Mouse (Mus musculus) heart, embryonic 11.5 days (tissue): Measurements from ENCODE around the gene Uqcrh. TPM values are rescaled to one million over a fixed set of nuclear protein-coding genes. Genes with fewer than 3 reads are reported as not detected.

Source experiments
- ATAC-seq: fragments of 200-750 bp; cut with Nextera tagmentation; replicated peaks from 2 replicates; pipeline ENCODE4 v1.8.0; 2017; ENCODE audit warnings: moderate library complexity; ENCODE audit not compliant: insufficient number of reproducible peaks, low FRiP score, low TSS enrichment
- H3K27ac ChIP-seq: fragments of 300-500 bp; sonication (generic); 2 replicates; pipeline ENCODE4 v1.5.1; 2014; ENCODE audit warnings: mild to moderate bottlenecking, low read depth, low read length
- H3K27me3 ChIP-seq: fragments of 300-500 bp; sonication (generic); 2 replicates; pipeline ENCODE4 v1.6.1; 2014; ENCODE audit warnings: mild to moderate bottlenecking, low read length, mixed read lengths; ENCODE audit not compliant: control insufficient read depth, insufficient read depth
- H3K36me3 ChIP-seq: fragments of 300-500 bp; sonication (generic); 2 replicates; pipeline ENCODE4 v1.6.1; 2014; ENCODE audit warnings: mild to moderate bottlenecking, low read length, moderate library complexity, mixed read lengths; ENCODE audit not compliant: control insufficient read depth, insufficient read depth
- H3K4me1 ChIP-seq: fragments of 300-500 bp; sonication (generic); 2 replicates; pipeline ENCODE4 v1.6.1; 2014; ENCODE audit warnings: low read length; ENCODE audit not compliant: control insufficient read depth, insufficient read depth
- H3K4me2 ChIP-seq: fragments of 300-500 bp; sonication (generic); 2 replicates; pipeline ENCODE4 v1.6.1; 2014; ENCODE audit warnings: mild to moderate bottlenecking, moderate library complexity
- H3K4me3 ChIP-seq: fragments of 300-500 bp; sonication (generic); 2 replicates; pipeline ENCODE4 v1.5.1; 2014; ENCODE audit warnings: low read depth, low read length
- H3K9ac ChIP-seq: fragments of 300-500 bp; sonication (generic); 2 replicates; pipeline ENCODE4 v1.6.1; 2014; ENCODE audit warnings: mild to moderate bottlenecking, low read depth, low read length, moderate library complexity
- H3K9me3 ChIP-seq: fragments of 300-500 bp; sonication (generic); replicated peaks from 2 replicates; pipeline ENCODE4 v1.6.1; 2016; ENCODE audit warnings: low read length; ENCODE audit not compliant: control insufficient read depth
- WGBS: fragments of 180-500 bp; shearing (Covaris S2); extraction: QIAGEN DNeasy Blood & Tissue Kit; methylation state at CpG from one replicate; pipeline ENCODE4 v1.1.7; 2014; ENCODE audit not compliant: insufficient replicate concordance; 5-methylcytosine and 5-hydroxymethylcytosine counted together
- polyA plus RNA-seq: library from polyadenylated mRNA; unstranded; fragments of >200 nt; fragmentation: Nextera tagmentation; extraction: Ambion mirVana; gene quantifications from 2 replicates; pipeline ENCODE4 v1.2.1, GENCODE M21; 2014

Uqcrh gene
- 941 and 954 TPM in 2 replicates for polyA plus RNA-seq

GRCm38 (mm10) chr4:116074861-116075620 is at the start of gene Uqcrh, which contains the start of gene Lrrc41:
TSS of gene Uqcrh (minus strand) at chr4:116075071.
TSS of gene Lrrc41 (plus strand) at chr4:116075269.
- under 1% methylated on average over 54 of the region's 55 CpGs for WGBS
- H3K9me3 ChIP-seq = no peaks in the 10 kb centered on the region
- peak within 1 kb of the TSS; percentile 85 for H3K4me2 ChIP-seq
- H3K27ac ChIP-seq = peak within 1 kb of the TSS; percentile 98
- no peaks in the 10 kb centered on the region for H3K27me3 ChIP-seq
- ATAC-seq = peak; percentile 85
- peaks cover 1% of the 10 kb centered on the region; the same call in 1 of the 2 replicates for H3K36me3 ChIP-seq
- H3K4me3 ChIP-seq = peak within 1 kb of the TSS; percentile 97
- H3K4me1 ChIP-seq = peaks cover 24% of the 10 kb centered on the region
- H3K9ac ChIP-seq = peak within 1 kb of the TSS; percentile 100

DNA sequence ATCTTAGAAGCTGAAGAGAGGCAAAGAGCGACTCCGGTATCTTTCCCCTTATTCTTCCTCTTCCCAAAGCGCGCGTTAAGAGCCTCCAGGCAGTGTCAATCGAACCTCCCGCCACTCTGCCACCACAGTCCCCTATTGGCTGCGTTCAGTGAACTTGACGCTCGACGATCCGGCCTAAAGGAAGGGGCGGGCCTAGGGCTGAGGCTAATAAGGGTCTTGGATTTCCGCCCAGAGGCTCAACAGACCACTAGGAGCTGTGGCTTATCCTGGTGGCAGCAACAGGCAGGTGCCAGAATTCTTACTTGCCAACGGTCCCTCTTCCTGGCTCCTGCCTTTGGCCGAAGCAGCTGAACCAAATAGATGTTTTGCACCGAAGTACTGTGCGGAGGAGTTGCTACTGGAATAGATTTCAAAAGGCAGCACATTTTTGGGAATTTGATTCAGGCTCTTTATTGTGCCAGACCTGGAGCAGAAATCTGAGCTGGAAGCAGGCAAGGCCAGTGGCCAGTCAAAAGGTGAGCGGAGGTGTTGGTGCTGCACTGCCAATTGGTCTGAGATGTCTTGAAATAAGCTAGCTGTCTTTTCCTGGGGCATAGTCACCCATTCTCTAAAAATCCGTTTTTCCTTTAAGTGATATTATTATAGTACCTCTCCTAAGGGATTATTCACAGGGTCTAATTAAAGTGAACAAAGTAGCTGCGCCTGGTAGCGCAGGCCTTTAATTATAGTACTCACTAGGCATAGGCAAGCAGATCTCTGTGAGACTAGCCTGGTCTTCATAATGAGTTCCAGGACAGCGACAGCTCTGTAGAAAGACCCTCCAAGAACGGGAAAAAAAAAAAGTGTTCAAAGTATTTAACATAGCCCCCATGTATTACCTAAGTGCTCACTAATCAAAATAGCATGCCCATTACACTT is 49.0 kb upstream of the Uqcrh start, which contains the start of the genes Rad54l and Pomgnt1:
Rad54l (minus strand) TSS at position 89 of the 918 bp plus-strand sequence.
Pomgnt1 (plus strand) TSS at position 239 of the 918 bp plus-strand sequence.
- no peaks in the 10 kb centered on the region for H3K27me3 ChIP-seq
- peak within 1 kb of the TSS; percentile 71; the same call in 1 of the 2 replicates for H3K27ac ChIP-seq
- peak within 1 kb of the TSS; percentile 71 for H3K9ac ChIP-seq
- WGBS = 8% methylated on average over 24 of the region's 24 CpGs
- peak; percentile 92 for ATAC-seq
- H3K9me3 ChIP-seq = no peaks in the 10 kb centered on the region
- peak within 1 kb of the TSS; percentile 80 for H3K4me2 ChIP-seq
- H3K4me1 ChIP-seq = 0 out of 2 replicates have a peak, but pooled peaks cover 5% of the 10 kb centered on the region
- H3K36me3 ChIP-seq = no peaks in the 10 kb centered on the region
- peak within 1 kb of the TSS; percentile 65 for H3K4me3 ChIP-seq

DNA sequence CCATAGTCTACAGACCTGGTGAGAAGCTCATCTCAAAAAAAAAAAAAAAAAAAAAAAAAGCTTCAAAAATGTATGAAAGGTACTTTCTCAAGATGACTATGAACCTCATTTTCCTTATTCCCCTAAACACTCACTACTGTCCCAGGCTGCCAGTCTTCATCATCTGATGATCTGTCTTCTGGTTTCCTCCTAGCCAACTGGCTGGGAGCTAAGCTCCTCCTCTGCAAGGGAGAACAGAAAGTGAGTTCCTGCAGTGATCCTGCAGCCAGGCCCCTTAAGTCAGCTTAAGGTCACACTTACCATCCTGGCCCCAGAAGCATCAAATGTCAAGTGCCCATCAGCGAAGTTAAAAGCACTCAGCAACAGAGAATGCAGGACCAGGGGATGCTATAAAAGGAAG is 47.9 kb upstream of the Uqcrh start:
- Histone ChIP-seq H3K27me3 (no peaks in the 10 kb centered on the region), H3K9ac (peak overlapping the region; percentile 70), H3K4me3 (peak overlapping the region; percentile 65), H3K4me1 (0 out of 2 replicates have a peak, but pooled peaks cover 5% of the 10 kb centered on the region), H3K4me2 (peak overlapping the region; percentile 80), H3K9me3 (no peaks in the 10 kb centered on the region), H3K36me3 (no peaks in the 10 kb centered on the region), H3K27ac (no peak overlapping the region)
- WGBS = 0% methylated on average over 1 of the region's 1 CpGs
- no peak for ATAC-seq

DNA sequence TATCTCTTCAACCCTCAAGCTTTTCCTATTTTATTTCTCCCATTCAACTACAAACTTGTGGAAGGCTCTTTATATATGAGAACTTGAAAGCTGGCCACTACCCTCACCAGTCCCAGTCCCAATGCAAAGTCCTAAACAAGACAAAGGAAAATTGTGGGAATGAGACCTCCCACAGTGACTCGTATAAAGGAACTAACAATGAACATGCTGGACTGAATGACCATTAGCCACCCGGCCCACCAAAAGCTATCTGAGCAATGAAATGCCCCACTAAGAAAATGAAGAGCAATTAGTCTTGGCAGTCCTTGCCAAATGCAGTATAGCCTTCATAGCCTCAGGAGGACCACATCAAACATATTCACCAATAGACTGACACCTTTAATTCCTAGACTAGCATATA is 36.6 kb upstream of the Uqcrh start:
- no peak overlapping the region for H3K9ac ChIP-seq
- H3K9me3 ChIP-seq = no peaks in the 10 kb centered on the region
- no peaks in the 10 kb centered on the region for H3K4me1 ChIP-seq
- H3K27me3 ChIP-seq = no peaks in the 10 kb centered on the region
- no peak for ATAC-seq
- H3K4me2 ChIP-seq = no peak overlapping the region
- H3K27ac ChIP-seq = no peak overlapping the region
- 83% methylated on average over 2 of the region's 2 CpGs for WGBS
- H3K36me3 ChIP-seq = no peaks in the 10 kb centered on the region; the same call in 1 of the 2 replicates
- H3K4me3 ChIP-seq = no peak overlapping the region

DNA sequence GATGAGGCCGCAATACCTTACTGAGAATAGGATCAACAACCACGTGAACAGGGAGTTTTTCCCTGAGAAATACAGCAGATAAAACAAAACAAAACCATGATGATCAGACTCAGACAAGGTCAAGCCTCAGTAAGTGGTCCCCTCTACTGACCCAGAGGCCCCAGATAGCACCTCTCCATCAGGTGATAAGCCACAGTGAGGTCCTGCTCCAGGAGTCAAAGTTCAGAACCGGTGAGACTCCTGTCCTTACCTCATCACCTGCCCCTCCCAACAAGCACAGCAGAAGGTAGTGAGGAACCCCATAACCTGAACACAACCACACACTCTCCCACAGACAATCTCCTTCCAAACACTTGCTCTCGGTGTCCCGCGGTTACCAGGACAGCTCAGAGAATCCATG is 35.8 kb upstream of the Uqcrh start:
- Histone ChIP-seq H3K4me3 (no peak overlapping the region), H3K27me3 (no peaks in the 10 kb centered on the region), H3K4me2 (no peak overlapping the region), H3K9me3 (no peaks in the 10 kb centered on the region), H3K36me3 (no peaks in the 10 kb centered on the region; the same call in 1 of the 2 replicates), H3K27ac (no peak overlapping the region), H3K9ac (no peak overlapping the region), H3K4me1 (no peaks in the 10 kb centered on the region)
- WGBS = 86% methylated on average over 6 of the region's 6 CpGs
- ATAC-seq = no peak

DNA sequence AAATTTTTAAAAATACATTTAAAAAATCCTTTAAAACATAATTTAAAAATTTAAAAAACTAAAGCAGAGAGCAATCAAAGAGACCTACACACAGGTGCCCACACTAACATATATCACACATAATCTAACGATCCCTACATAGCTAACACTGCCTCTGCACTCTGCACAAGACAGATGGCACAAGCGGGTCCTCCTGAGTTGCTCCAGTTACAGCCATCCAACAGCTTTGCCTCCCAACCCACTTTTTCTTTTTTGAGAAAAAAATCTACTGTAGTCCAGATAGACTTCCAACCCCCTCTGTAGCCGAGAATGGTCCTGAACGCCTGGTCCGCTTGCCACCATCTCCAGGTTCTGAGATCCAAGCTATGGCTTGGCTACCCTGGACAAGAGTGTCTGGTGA is 30.4 kb upstream of the Uqcrh start:
- Histone ChIP-seq H3K9ac (no peak overlapping the region), H3K4me1 (no peaks in the 10 kb centered on the region), H3K36me3 (peaks cover 13% of the 10 kb centered on the region), H3K4me2 (no peak overlapping the region), H3K27me3 (no peaks in the 10 kb centered on the region), H3K9me3 (no peaks in the 10 kb centered on the region), H3K4me3 (no peak overlapping the region), H3K27ac (no peak overlapping the region)
- ATAC-seq = no peak
- 92% methylated on average over 5 of the region's 5 CpGs for WGBS

GRCm38 (mm10) chr4:116100959-116101358 is 26.1 kb upstream of the Uqcrh start:
- no peaks in the 10 kb centered on the region for H3K27me3 ChIP-seq
- peak; percentile 42; the same call in 1 of the 2 replicates for ATAC-seq
- H3K4me3 ChIP-seq = no peak overlapping the region
- no peaks in the 10 kb centered on the region for H3K4me1 ChIP-seq
- no peak overlapping the region for H3K4me2 ChIP-seq
- peaks cover 44% of the 10 kb centered on the region for H3K36me3 ChIP-seq
- H3K9me3 ChIP-seq = no peaks in the 10 kb centered on the region
- WGBS = 68% methylated on average over 7 of the region's 7 CpGs
- no peak overlapping the region for H3K27ac ChIP-seq
- no peak overlapping the region for H3K9ac ChIP-seq

DNA sequence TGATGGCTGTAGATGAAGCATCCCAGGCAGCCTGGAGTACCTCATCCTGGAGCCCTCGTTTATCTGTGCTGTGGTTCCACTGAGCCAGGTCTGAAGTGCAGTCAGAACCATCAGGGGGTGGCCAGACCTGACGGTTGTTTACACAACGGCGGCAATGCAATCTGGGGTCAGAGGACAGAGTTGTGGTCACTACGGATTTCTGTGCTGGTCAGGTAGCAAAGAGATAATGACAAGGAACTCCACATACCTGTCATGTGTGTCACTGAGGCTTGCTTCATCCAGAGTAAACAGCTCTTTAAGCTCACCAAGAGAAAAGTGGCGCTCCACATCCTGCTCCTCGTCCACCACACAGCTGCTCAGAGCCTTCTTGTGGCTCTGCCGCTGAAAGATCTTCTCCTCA is 22.3 kb upstream of the Uqcrh start:
- H3K4me2 ChIP-seq = no peak overlapping the region
- 81% methylated on average over 8 of the region's 8 CpGs for whole genome bisulfite sequencing
- ATAC-seq = no peak

More for the DNA sequence above, 22.3 kb upstream of the Uqcrh start:
- no peak overlapping the region for H3K4me3 ChIP-seq
- H3K9ac ChIP-seq = no peak overlapping the region
- no peaks in the 10 kb centered on the region for H3K9me3 ChIP-seq
- peaks cover 58% of the 10 kb centered on the region for H3K36me3 ChIP-seq
- H3K4me1 ChIP-seq = no peaks in the 10 kb centered on the region
- no peaks in the 10 kb centered on the region for H3K27me3 ChIP-seq
- no peak overlapping the region for H3K27ac ChIP-seq
